Mouse (Mus musculus): ENCODE results near the gene 4933411K16Rik.

DNA sequence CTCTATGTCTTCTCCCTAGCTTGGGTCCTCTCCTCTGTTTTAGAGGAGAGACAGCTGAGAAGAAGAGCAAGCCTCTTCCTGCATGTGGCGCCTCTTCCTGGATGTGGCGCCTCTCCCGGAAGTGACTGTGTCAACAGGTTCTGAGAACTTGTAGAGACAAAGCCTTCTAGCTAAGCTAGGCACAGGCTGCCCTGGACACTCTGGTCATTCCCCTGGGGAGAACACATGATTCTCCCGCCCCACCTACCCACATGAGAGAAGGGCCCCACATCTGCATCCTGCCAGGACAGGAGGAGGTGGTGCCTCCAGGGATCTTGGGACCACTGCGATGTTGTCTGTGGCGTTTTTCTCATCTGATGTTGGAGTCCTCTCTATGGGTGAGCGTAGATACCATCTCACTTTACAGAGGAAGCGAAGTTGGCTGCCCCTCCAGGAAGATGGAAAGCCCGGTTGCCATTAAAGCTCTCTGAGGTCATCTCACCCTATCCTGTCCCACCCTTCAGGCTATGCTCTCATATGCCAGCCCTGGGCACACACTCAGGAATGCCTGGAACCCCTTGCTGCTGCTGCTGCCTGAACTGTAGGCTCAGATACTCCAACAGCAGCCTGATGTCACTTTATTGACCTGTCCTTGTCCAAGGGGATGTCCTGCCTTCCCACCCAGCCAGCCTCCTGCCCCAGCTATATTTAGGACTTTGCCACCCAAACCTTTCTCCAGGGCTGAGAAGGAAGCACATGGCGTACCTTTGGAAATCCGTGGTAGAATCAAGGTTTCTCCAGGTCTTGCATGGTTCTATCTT, 16.6 kb downstream of the 4933411K16Rik start:
- no peak for TF ChIP-seq CTCF (conservative IDR thresholded peaks at IDR 0.05; ENCODE audit: insufficient read depth, insufficient read length, low read depth, low read length)
- no peak for TF ChIP-seq POLR2A (IDR thresholded peaks at IDR 0.05; ENCODE audit: low read depth, low read length)

Measured in kidney, adult 2 months (tissue).